Mouse (Mus musculus) lung, postnatal 14 days (tissue): ENCODE results near the gene Tmeff1.
A peak's percentile ranks its signal among the peaks of the same experiment; 100 is the strongest.
"Not testable (repeated sequence)": the region's sequence is repeated elsewhere in the genome, so short reads cannot be mapped to it uniquely, and the experiment has no call there.

Experiments
- DNase-seq: peaks from one replicate; pipeline ENCODE4 v3.0.0; 2021

Gene Tmeff1

GRCm38 (mm10) chr4:48680214-48680613 lies 95.2 kb downstream of the Tmeff1 start:
- DNase-seq: no peak

- DNase-seq: peak; percentile 54
Measured at GRCm38 (mm10) chr4:48680648-48681343, 95.8 kb downstream of the Tmeff1 start.

- DNase-seq: no peak
Measured at GRCm38 (mm10) chr4:48683126-48683525, 98.2 kb downstream of the Tmeff1 start.

- not testable (repeated sequence) for DNase-seq
Measured at GRCm38 (mm10) chr4:48683633-48684209, 98.7 kb downstream of the Tmeff1 start.

- no peak for DNase-seq
Measured at GRCm38 (mm10) chr4:48684593-48685187, 99.7 kb downstream of the Tmeff1 start.

- no peak for DNase-seq
Measured at GRCm38 (mm10) chr4:48688148-48688547, 103.2 kb downstream of the Tmeff1 start.

GRCm38 (mm10) chr4:48690640-48691039 lies 105.7 kb downstream of the Tmeff1 start:
- DNase-seq: peak; percentile 30

- peak; percentile 60 for DNase-seq
Measured at GRCm38 (mm10) chr4:48691793-48692437, 106.9 kb downstream of the Tmeff1 start.

- no peak for DNase-seq
Measured at GRCm38 (mm10) chr4:48692736-48693292, 107.8 kb downstream of the Tmeff1 start.

- DNase-seq: no peak
Measured at GRCm38 (mm10) chr4:48696706-48697105, 111.7 kb downstream of the Tmeff1 start.

- no peak for DNase-seq
Measured at GRCm38 (mm10) chr4:48697302-48697701, 112.3 kb downstream of the Tmeff1 start.
